Mouse (Mus musculus) cerebellum, postnatal 36 days (tissue): ENCODE results near the gene Mrps10.

Source experiments
- DNase-seq, 2 experiments: peaks; one replicate each; pipeline ENCODE4 v3.0.0; 2021 to 2022; ENCODE audit warnings: mixed read lengths in 2 of 2

The Mrps10 gene

DNA sequence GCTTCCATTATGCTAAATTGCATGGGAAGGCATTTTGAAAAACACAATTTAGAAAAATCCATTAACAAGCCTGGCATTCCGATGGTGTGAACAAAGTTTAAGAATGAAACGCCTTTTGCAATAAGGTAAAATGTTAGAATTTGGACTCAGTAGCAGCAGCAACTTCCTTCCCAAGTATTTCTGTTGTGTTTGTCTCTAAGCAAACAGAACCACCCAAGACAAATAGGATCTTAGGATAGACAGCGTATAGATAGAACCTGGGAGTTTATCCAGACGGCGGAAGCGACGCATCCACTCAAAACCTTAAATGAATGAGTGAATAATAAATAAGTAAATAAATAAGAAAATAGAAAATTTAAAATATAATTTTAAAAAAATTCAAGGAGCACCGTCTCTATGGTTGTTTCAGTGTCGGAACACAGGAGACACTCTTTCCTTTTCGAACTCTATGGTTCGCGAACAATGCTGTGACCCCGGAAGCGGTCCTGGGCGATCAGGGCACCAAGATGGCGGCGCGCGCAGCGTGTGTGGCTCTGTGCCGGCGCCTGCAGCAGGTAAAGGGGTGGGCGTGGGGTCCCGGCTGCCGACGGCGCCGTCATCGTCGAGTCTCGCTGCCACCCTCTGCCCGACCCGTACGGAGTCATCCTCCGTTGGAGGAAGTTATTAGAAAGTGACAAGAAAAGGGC is at the start of gene Mrps10:
TSS of gene Mrps10 (plus strand) at position 487 of the 686 bp plus-strand sequence.
- DNase-seq = peak; percentile 86 to 89

- no peak for DNase-seq
These were observed 49.6 kb upstream of the Mrps10 start for GRCm38 (mm10) chr17:47318972-47319625.

- DNase-seq = no peak
These were observed 48.9 kb upstream of the Mrps10 start for GRCm38 (mm10) chr17:47319761-47320160.

DNA sequence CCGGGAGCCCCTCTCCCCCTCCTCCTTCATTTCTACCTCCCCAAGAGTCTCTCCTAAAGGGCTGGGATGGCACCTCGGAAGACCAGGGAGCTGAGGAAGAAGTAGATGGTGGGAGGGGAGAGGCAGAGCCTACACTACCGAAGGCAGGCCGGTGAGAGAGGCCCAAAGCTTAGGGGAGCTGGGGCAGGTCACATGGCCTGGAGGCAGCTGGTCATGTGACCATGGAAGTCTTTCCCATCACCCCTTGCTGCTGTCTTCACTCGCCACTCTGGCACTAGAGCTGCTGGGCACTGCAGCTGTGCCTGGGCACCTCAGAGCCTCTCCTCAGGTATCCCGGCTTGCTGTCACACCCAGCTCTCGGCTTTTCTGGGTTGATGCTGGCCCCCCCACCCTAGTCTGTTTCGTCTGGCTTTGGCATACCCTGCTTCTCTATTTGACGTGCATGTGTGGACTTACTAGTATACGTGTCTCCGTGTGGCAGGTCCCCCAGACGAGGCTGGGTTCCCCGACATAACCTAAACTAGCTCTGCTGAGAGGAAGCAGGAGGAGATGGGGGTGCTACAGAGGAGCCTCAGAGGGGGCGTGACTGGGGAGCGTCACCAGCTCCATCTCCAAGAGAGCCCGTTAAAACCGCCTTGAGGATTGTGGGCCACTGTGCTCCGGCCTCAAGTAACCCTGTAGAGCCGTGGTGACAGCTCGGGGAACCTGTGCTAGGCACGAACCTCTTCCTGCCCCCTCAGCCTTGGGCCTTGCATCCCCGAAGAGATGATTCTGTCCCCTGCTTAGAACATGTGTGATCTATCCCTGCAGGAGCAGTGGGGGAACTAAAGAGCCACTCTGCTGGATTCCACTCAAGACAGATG is 46.3 kb upstream of the Mrps10 start:
- no peak for DNase-seq

GRCm38 (mm10) chr17:47322991-47323295 is 45.7 kb upstream of the Mrps10 start:
- DNase-seq = no peak

DNA sequence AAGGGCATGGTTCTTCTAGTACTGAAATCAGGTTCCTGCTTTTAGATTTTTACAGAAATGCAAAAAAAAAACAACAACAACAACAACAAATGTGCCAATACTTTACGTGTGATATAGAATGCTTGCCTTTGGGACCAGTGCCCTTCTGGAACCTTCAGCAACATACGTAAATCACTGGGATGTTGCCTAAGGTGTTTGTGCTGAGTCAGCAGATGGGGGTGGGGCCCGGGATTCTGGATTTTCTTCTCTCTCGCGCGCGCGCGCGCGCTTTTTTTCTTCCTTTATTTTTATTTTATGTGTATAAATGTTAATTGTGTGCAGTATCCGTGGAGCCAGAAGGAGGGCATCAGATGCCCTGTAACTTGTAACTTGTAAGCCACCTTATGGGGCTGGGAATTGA is 41.1 kb upstream of the Mrps10 start:
- DNase-seq = no peak

DNA sequence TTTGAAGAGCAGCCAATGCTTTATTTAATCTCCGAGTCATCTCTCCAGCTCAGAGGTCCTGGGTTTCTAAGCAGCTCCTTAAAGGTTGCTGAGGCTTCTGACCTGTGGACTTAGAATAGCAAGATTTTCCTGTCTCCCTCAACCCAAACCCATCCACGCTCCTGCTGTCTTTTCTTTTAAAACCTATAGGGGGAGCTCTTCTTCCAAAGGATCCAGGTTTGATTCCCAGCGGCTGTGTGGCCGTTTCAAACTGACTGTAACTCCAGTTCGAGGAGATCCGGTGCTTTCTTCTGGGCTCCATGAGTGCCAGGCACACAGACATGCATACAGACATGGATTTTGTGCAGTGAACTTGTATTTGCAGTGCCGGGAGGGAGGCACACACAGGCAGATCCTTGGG is 40.7 kb upstream of the Mrps10 start:
- no peak for DNase-seq

DNA sequence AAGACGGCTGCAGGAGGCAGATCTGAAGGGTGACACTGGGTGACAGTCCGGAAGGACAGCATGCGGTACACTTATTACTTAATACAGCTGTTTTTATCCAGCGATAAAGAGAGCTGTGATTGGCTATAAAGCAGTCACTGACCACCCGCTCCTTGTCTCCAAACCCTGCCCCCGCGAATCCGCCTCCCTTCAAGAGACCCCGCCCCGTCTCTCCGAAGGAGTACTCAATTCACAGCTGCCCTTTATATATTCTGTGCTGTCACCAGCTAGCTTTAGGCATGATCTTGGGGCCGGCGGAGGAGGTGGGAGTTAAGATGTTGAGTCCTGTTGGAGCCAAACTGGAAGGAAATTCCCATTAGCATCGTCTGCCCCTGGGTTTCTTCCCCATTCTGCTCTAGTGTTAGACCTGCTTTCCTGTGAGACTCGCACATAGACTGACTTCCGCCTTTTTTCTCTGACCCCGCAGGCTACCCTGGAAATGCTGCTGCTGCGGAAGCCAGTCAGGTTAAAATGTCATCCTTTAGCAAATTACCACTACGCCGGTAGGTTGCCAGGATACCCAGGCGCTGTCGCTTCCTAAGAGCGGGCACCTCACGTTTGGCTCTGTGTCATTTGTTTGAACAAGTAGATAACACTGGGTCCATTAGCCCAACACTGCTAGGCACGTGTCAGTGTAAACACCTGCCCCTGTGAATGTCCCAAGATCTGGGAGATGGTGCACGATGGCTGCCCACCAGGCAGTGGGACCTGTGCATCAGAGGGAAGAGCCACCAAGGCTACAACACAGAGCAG is 39.9 kb upstream of the Mrps10 start:
- no peak for DNase-seq

DNA sequence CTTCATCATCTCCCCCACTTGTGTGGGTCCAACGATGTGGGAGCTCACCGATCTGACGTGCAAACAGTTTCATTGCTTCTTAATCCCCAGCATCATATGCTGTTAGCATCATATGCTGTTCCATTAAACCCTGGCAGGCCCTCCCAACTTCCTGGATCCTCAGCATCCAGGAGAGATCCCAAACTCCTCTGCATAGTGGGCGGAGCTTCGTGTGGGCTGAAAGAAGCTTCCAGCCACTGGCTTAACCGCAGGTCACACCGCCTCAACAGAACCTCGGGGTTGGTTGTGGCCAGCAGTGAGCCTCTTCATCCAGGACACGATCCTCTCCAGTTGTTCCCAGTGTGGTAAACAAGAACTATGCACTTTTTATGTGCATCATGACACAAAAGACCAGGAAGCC is 38.1 kb upstream of the Mrps10 start:
- no peak for DNase-seq

- no peak for DNase-seq
These were observed 36.6 kb upstream of the Mrps10 start for GRCm38 (mm10) chr17:47332001-47332611.

DNA sequence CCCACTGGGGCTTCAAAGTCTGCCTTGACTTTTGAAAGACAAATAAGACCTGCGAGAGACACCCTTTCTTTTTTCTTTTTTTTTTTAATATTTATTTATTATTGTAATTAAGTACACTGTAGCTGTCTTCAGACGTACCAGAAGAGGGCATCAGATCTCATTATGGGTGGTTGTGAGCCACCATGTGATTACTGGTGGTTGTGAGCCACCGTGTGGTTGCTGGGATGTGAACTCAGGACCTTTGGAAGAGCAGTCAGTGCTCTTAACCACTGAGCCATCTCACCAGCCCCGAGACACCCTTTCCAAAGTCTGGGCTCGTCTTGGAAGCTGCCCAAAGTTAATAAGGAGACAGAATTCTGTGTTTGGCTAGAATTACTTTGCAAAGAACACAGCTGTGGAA is 36.0 kb upstream of the Mrps10 start:
- peak in 1 of 2 experiments; percentile 11 for DNase-seq

- DNase-seq = no peak
These were observed 35.3 kb upstream of the Mrps10 start for GRCm38 (mm10) chr17:47333409-47333808.

GRCm38 (mm10) chr17:47343121-47343520 is 25.6 kb upstream of the Mrps10 start:
- DNase-seq = no peak

- DNase-seq = no peak
These were observed 18.9 kb upstream of the Mrps10 start for GRCm38 (mm10) chr17:47349721-47350319.

- DNase-seq = peak; percentile 18 to 26
These were observed 8.7 kb upstream of the Mrps10 start for GRCm38 (mm10) chr17:47359964-47360363.

DNA sequence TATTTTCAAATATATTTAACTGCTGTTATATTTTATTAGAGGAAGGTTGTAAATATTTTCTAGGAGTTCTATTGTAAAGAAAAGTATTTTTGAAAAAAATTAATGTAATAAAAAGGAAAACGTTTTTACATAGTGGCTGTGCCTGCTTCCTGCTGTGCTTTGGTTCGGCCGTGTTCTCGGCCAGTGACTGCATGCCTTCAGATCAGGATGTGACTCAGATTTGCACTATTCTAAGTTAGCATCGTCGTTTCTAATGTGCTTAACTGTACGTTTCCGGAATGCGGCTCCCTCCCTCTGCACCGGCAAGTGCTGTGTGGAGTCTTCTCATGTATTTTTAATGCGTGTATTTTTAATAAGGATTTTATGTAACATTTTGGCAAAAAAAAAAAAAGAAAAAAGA is 7.3 kb upstream of the Mrps10 start:
- DNase-seq = no peak

DNA sequence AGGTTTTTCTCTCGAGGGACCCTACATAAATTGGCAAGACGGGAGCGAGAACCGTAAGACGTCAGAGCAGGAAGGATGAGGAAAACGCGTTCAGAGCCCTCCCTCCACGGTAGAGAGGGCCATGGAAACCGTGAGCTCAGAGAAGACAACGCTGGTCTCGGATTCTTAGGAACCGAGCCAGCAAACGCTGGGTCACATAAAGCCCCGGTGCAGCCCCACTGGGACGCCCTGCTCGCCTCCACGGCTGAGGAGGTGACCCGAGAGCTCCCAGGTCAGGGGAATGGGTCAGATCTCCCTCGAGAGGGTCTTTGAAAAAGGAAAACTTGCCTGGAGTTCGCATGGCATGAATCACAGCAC is 378 bp downstream of the Mrps10 start:
- DNase-seq = peak in 1 of 2 experiments; percentile 25

DNA sequence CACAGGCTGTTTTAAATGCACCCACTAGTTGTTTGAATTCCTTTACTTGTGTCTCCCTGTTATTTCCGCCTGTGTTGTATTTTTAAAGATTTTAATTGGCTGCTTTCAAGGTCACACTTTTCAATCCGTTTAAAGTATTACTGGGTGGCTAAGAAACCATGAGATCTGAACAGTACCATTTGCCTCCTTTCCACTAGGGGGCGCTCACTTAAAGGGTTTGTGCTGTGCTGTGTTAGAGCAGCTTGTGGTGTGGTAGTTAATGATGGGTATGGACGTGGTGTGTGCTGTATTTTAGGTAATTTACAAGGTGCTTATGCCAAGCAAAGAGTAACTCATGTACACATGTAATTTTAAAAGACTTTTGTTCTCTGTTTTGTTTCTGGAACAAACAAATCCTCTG is 2.8 kb downstream of the Mrps10 start:
- DNase-seq = peak; percentile 55 to 68

DNA sequence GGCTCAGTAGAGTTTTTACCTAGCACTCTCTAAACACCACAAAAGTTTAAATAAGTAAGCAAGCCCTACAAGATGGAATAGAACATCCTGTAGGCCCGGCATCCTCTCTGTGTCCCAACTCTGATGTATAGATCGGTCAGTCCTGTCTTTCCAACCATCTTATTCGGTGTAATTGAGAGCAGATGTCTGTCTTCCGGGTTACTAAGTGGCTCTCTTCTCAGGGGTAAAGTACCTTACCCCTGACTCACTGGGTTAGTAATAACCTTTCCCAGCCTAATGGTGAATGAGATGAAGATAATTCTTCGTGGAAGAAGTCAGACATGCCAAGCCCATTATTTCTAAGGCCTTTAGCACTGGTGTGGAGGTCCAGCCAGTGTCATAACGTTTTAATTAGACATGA is 5.3 kb downstream of the Mrps10 start:
- no peak for DNase-seq

GRCm38 (mm10) chr17:47376779-47377280 is 8.1 kb downstream of the Mrps10 start:
- no peak for DNase-seq

- DNase-seq = no peak
These were observed 9.4 kb downstream of the Mrps10 start for GRCm38 (mm10) chr17:47378133-47378532.

- DNase-seq = no peak
These were observed 13.2 kb downstream of the Mrps10 start for GRCm38 (mm10) chr17:47381917-47382316.
